Mouse (Mus musculus) MN1 (cell line): ENCODE results near the gene Gse1.

Source experiments
- DNase-seq: peaks from one replicate; pipeline ENCODE4 v3.0.0-alpha.2; 2016; ENCODE audit warnings: low spot score

Gse1 gene

DNA sequence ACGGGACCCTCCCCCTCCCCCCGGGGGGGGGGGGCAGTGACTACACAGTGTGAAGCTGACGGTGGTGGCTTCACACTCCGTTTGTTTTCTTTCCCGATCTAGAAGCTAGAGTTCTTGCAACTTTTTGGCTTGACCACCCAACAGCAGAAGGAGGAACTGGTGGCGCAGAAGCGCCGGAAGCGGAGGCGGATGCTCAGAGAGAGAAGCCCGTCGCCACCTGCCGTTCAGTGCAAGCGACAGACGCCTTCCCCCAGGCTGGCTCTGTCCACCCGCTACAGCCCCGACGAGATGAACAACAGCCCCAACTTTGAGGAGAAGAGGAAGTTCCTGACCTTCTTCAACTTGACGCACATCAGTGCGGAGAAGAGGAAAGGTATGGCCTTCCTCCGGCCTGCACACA, 344.3 kb downstream of the Gse1 start:
- DNase-seq = no peak

DNA sequence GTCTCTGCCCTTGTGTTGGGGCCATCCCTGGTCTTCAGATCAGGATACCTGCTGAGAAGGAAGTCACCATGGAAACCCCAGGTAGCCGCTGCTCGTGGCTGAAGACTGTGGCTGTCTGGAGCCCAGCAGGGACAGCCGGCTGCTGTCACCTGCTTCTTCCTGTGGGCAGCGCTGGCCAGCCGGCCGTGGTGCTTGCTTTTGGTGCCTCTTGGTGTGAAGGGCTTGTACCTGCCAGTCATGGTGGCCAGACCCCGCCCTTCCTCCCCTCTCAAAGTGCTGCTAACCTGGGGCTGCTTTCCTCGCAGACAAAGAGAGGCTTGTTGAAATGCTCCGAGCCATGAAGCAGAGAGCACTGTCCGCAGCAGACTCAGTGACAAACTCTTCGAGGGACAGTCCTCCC, 345.6 kb downstream of the Gse1 start:
- DNase-seq = no peak

DNA sequence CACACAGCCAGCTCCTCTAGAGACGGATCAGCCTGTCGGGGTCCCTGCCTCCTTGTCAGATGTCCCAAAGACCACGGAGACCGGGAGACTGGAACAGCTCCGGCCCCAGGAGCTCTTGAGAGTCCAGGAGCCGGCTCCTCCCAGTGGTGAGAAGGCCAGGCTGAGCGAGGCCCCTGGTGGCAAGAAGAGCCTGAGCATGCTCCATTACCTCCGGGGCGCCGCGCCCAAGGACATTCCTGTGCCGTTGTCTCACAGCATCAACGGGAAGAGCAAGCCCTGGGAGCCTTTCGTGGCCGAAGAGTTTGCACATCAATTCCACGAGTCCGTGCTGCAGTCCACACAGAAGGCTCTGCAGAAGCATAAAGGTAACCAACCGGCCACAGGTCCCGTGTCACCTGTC, 346.7 kb downstream of the Gse1 start:
- DNase-seq = peak; percentile 70

DNA sequence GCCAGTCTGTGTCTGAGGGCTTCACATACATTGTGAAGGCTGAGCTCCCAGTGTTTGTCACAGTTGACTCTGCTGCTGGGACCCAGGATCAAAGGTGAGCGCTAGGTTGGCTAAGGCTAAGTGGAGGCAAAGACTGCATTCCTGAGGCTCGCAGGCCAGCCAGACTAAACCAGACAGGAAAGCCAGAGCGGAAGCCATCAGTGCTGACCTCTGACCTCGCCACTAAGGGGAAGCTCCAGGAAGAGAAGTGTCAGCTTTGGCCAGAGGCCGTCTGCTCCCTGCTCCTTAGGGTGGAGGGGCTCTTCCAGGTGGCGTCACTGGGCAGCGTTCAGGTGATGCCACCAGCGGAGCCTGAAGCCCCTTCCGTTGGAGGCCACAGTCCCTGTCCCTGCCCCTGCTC, 347.5 kb downstream of the Gse1 start:
- DNase-seq = no peak

DNA sequence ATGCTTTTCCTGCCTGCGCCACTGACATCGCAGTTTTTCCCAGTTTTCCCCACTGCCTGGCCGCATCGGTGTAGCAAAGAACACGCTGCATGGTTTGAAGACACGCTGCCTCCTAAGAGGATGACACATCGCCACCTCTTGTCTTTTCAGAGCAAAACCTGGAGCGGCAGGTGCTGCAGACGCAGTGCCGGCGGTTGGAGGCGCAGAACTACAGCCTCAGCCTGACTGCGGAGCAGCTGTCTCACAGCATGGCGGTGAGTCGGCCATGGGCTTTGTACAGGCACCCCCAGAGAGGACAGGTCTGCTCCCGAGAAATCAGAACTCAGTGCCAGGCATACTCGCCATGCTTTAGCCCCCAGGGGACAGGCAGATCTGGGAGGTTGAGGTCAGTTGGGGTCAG, 349.6 kb downstream of the Gse1 start:
- no peak for DNase-seq

DNA sequence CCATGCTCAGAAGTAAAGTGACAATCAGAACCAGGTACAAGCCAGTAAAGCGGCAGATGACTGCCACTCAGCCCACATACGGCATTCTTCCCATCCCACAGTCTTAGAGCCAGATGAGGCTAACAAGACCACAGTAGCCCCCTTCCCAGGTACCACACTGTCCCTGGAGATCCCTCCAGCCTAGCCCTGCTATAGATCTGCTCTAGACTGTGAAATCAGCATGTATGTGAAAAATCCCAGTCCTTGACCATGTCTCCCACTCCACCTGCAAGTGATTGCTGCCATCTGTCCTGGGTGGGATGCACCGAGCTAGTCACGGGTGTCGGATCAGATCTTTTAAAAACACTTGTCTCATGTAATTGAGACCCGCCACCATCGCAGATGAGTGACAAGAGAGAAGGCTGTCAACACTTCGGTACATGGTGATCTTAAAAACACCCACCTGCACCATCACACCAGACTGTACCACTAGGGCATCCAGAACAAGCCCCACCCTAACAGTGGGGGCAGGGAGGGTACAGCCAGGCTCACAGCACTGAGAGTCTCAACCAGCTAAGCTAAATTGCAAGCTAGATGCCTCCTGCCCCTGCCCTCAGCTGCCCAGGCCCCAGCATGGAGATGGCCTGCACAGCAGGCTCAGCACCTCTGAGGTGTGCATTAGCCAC, 352.2 kb downstream of the Gse1 start:
- no peak for DNase-seq

DNA sequence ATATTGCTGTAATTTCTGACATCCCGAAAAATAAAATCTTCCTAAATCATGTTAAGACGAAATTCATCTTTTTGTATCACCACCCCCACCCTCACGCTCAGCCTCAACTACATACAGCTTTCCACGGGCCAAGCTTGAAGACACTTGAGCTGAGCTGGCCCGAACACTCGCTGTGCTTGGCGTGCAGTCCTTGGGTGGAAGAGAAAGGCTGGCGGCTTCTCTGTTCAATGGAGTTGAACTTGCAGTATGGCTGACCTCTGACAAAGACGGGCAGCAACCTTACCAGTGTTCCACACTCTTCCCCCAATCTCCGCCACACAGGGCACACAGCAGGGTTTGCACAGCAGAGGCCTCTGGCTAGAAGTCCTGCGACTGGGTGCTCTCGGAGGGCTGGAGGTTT, 353.1 kb downstream of the Gse1 start:
- no peak for DNase-seq

DNA sequence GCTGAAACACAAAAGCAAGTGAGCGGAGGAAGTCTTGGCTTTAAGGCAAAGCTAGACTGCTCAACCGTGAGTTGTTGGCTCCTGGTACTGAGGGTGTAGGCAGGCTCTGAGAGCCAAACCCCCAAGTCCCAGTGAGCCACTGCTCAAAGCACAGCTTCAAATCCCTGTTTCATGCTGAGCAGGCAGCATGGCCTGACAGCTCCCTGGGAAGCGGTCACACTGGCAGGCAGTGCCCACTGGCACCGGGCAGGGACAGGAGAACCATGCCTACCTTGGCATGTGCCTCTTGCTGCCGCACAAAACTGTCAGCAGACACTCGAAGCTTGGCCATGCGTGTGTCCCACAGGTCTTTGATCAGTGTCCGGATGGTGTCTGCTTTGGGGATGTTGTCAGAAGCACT, 353.6 kb downstream of the Gse1 start:
- DNase-seq = no peak

DNA sequence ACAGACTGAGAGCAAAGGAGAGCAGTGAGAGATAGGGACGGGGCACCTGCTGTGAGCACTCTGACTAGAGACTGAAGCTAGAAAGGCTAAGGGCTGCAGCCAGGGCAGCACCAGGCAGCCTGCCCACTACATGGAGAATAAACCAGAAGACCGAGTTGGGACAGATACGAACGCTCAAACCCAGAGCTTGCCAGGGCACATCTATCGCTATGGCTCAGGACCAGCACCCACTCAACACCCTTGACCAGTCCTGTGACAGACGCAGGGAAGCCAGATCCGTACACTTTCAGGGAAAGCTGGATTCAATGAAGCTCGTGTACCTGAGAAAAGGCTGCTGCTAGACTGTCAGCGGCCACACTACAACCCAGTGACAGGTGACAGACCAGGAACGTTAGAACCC, 357.3 kb downstream of the Gse1 start:
- DNase-seq = no peak

DNA sequence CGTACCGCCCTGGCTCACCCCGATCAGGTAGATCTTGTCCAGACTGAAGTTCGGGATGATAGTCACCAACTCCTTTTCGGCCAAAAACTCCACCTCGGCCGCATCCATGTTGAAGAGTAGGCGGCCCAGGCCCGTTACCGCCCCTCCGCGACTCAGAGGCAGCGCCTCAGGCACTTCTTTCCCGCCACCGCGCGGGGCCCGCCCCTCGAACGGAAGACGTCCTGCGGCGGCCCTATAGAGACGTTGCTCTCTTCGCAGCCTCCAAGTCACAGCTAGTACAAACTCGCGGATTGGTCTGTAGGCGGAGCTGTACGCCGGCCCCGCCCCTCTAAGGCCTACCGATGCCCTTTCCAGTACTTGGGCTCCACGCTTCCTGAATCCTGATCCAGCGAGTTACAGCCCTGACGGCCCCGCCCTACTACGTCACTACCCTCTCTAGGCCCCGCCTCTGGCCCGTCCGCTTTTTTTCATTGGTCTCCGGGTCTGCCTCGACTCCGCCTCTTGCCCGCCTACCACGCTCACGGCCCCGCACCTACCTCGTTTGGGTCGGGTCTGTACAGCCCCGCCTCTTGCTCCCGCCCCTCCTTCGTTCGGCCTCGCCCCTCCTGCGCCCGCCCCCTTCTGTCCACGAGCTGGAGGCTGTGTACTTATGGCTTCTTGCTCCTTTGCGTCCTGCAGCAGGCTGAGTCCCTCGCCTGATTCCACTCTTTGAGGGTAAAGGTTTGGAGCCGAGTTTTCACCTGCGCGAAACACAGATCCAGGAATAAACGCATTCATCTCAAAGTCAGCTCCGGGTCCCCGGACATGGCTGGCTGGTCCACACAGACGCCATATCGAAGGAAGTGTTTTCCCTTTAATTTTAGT, 360.9 kb downstream of the Gse1 start, which contains the start of gene Gins2:
Gene Gins2, minus strand, starts transcription at position 397 of the 864 bp plus-strand sequence.
- DNase-seq = peak; percentile 100

DNA sequence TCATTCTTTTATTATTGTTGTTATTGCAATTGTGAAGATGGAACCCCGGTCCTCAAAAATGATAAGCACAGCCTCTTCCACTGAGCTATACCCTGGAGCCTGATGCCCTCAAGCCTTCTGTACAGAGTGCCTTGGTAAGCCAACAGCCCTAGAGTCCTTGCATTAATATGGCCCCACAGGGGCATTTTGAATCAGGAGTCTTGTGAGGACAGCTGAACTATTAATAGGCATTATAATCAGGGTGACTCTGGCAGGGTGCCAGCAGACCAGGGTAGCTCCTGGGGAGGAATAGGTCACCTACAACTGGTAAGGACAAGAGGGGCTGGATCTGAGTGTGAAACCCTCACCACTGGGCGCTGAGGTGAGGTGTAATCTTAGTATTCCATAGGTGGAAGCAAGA, 361.7 kb downstream of the Gse1 start:
- DNase-seq = peak; percentile 55

DNA sequence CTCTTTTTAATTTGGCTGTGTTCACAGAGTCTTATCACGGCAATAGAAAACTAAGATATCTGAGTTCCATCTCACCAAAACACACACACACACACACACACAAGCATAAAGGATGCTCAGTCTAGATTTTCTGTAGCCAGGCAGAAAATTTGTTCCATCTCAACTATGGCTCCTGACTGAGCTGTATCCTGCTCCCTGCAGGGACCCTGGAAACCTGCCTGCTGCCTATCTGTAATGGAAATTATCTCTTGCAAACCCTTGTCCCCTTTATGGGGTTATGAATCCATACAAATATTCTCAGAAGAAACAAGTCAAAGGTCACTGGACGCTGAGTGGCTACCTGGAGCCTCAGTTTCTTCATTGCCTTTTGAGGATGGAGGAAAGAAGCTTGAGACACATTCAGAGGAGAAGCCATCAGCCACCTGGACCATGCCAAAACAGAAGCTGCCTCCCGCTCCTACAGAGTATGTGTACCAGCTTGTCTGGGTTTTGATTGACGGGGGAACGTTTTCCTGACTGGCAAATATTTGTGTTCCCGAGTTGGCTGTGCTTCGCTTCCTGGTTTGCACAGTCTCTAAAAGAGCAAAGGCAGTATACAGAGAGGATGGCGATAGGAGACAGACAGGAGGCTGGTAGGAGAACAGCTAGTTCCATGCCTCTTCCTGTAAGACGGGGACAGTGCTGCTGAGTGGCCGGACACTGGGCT, 363.5 kb downstream of the Gse1 start:
- no peak for DNase-seq

DNA sequence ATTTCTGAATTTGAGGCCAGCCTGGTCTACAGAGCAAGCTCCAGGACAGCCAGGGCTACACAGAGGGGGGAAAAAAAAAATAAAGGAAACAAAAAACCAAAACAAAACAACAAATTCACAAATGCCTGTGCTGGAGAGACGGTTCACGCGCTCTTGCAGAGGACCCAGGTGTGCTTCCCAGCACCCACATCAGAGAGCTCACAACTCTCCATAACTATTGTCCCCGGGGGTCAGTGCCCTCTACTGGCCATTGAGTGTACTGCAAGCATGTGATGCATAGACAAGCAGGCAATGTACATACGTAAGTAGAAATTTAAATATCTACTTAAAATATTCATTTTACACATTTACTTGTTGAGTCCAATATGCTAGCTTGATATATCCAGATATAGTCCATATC, 366.3 kb downstream of the Gse1 start:
- no peak for DNase-seq

DNA sequence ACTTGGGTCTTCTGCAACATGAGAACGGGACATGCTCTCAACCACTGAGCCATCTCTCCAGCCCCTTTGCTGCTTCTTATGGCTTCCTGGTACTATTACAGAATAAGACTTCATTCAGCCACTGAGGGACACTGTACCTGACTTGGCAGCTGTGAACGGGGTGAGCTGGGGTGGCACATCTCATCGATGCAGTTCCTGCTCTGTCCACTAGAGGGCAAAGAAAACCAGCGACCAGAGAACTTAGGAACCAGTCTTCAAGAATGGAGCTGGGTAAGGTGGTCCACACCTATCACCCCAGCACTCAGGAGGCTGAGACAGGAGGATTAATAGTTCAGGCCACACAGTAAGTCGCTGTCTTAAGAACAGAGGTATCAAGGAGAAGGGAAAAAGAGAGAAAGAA, 367.7 kb downstream of the Gse1 start:
- peak; percentile 81 for DNase-seq

DNA sequence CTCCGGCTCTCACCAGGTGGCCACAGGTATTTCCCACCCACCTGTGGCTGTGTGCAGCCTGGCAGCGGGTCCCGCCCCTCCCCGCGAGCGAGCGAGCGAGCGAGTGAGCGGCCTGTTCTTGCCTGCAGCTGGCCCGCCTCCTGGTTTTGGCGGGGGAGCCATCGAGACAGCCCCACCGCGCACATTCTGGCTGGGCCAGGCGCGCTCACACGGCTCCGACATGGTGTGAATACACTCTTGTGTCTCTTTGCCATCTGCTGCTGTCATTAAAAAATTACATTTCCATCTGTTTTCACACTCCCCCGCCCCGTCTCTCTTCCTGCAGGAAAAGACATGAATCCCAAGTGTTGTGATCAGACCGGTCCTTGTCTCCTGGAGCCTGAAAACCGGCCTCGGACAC, 370.3 kb downstream of the Gse1 start:
- no peak for DNase-seq

DNA sequence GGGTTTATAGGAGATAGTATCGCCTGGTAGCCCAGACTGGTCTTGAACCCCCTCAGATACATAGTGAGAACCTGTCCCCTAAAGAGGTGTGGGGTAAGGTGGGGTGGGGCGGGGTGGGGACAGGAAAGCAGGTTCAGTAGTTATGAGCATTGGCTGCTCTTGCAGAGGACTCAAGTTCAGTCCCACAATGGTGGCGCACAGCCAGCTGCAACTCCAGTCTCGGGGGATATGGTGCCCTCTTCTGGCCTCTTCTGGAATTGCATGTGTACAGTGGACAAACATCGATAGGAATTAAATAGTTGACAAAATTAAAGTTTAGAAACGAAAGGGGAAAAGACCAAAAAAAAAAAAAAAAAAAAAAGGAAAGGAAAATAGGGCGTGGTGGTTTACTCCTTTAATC, 371.2 kb downstream of the Gse1 start:
- DNase-seq = peak; percentile 74

DNA sequence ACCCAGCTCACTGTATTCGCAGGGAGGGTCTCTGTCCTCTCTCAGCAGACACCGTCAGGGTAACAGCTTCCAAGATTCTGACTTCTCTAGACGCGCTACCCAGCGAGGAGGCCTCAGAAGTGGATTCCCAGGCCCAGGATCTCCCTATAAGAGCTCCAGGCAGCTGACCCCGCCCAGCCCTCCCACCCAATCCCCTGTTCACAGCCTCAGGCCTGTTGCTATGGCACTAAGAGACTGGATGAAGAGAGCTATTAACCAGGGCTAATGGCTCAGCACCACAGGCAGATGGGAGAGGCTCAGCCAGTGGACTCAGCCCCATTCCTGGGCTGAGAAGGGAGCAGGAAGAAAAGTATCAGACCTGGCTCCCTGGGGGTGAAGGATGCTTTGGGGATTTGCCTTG, 374.4 kb downstream of the Gse1 start:
- peak; percentile 68 for DNase-seq

DNA sequence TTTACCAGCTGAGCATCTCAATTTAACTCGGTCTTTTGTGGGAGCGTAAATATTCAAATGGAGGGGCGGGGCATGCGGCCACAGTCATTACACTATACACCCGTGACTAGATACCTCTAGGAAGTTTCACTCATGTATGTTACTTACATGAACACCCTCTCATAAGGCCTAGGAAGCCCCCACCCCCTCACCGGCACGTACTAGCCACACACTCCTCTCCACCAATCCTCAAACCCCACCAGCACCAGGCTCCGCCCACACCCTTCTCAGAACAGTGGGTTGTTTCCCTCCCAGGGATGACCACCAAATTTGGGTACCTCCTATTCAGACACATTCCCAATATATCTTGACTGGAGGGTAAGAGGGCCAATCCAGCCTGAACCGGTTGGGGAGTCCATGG, 379.2 kb downstream of the Gse1 start:
- no peak for DNase-seq

DNA sequence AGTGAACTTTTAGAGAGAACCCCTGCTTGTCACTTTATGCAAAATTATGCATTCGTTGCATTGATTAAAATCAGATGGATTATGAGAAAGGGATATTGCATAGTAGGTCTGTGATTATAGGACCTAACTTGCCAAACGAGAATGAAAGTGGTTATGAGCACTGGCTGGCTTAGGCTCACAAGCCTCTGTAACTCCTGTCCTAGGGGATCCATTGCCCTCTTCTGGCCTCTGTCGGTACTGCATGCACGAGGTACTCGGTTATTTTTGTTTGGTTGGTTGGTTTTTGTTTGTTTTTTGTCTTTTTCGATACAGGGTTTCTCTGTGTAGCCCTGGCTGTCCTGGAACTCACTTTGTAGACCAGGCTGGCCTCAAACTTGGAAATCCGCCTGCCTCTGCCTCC, 379.6 kb downstream of the Gse1 start:
- peak; percentile 78 for DNase-seq

DNA sequence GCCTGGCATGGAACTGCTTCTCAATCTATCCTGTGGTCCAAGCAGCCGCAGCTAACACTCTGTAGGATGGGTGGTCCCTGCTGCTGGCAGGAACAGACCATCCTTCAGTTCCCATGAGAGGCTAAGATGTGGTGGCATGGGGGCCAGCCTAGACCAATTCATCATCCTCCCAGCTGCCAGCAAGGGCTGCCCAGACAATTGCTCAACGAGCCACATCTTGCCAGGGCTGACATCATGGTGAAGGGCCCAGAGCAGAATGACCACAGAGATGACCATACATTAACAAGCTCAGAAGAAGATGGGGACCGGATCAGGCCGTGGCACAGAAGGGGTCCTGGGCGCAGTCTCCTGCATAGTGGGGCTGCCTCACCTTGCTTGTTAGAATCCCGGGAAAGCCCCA, 382.6 kb downstream of the Gse1 start:
- DNase-seq = no peak

DNA sequence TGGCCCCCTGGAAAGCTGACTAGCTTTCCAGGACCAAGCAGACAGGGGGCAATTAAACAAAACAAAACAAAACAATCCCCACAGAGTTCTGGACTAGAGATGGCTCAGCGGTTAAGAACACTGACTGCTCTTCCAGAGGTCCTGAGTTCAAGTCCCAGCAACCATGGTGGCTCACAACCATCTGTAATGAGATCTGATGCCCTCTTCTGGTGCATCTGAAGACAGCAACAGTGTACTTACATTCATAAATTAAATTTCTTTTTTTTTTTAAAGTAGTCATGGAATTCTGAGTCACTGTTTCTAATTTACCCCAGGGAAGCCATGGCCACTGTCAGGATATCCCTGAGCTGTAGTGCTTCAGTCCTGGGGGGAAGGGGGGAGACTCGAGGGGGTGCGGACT, 386.2 kb downstream of the Gse1 start:
- no peak for DNase-seq

DNA sequence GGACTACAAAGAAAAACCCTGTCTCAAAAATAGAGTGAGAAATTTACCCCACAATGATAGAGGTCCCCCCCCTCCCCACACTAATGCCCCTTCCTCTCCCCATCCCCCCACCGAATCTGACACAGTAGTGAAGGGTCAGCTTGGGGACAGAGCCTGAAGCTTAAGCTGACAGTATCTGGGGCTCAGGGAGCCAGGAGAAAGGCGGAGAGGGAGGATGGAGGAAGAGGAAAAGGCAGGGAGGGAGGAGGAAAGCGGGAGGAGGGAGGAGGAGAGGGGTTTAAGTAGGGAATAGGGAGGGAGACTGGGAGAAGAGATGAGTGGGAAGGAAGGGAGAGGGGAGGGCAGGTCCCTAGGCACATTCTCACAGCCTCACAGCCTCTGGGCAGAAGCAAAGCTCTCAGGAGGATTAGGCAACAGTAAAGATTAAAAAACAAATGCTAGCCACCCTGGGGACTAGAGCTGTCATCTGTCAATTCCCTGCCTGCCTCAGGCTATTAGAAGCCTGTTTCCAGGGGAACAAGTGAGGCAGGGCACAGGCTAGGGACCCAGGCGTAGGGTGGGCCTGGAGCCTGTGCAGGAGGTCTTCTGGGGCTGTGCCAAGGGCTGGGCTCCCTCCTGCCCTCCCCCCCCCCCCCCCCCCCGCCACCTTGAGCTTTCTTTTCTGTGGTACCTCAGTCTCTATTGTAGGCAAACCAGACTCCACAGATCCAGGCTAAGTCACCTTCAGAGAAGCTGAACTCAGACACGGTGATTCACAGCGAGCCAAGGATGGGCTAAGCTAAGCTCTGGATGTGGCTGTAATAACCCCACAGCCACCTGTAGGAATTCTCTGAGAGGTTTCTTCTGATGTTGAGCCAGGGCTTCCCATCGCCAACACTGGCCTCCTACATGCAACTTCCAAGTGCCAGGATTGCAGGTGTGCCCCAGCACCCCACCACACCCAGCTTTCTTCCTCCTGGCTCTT, 388.7 kb downstream of the Gse1 start:
- peak; percentile 81 for DNase-seq
